ENCODE assay signal across 8 mouse cellular contexts in genomic region chr5:92082821-92083401, GRCm38 (mm10). TPM values are rescaled to one million over a fixed set of nuclear protein-coding genes. Genes with fewer than 3 reads are reported as not detected.
DNase-seq lines count a peak whose midpoint lies in the region; ATAC-seq and TF ChIP-seq lines count a peak whose summit lies in the region.

No protein-coding gene starts in this region.

- no peak for TF ChIP-seq CTCF in liver, adult 2 months (IDR thresholded peaks at IDR 0.05; ENCODE audit: low read depth, low read length)

- peak overlapping the region; percentile 77 for H3K4me2 ChIP-seq in neural tube, embryonic 11.5 days (ENCODE audit: low read depth)
- H3K4me2 ChIP-seq in stomach, embryonic 14.5 days (replicated peaks; ENCODE audit: low read depth, low read length), result peak overlapping the region; percentile 65

- under 1% methylated on average over 54 of the region's 55 CpGs for WGBS in neural tube, embryonic 11.5 days
- WGBS in liver, adult 2 months, result under 1% methylated on average over 55 of the region's 55 CpGs
- under 1% methylated on average over 48 of the region's 55 CpGs for WGBS in stomach, embryonic 14.5 days

- H3K79me2 ChIP-seq in liver, adult 2 months (ENCODE audit: control insufficient read depth, insufficient read depth, low read length), result peaks cover 25% of the 10 kb centered on the region; the same call in 1 of the 2 replicates

- peak; percentile 62 for ATAC-seq in neural tube, embryonic 11.5 days (ENCODE audit: insufficient read depth, low FRiP score, low TSS enrichment)
- peak; percentile 1; the same call in 1 of the 2 replicates for ATAC-seq in stomach, embryonic 14.5 days (ENCODE audit: insufficient number of reproducible peaks, insufficient read depth, low FRiP score, low read depth)

- TF ChIP-seq POLR2A in liver, adult 2 months (IDR thresholded peaks at IDR 0.05; ENCODE audit: extremely low read depth, insufficient read depth, low read length), result no peak

- H3K4me1 ChIP-seq in neural tube, embryonic 11.5 days (ENCODE audit: control insufficient read depth, insufficient read depth, low read length), result peaks cover 14% of the 10 kb centered on the region
- H3K4me1 ChIP-seq in liver, adult 2 months (ENCODE audit: control insufficient read depth, insufficient read depth, low read length), result peaks cover 28% of the 10 kb centered on the region
- peaks cover 11% of the 10 kb centered on the region for H3K4me1 ChIP-seq in stomach, embryonic 14.5 days (ENCODE audit: control insufficient read depth, insufficient read depth, low read length)

- H3K27me3 ChIP-seq in neural tube, embryonic 11.5 days (ENCODE audit: control insufficient read depth, insufficient read depth, low read length), result no peaks in the 10 kb centered on the region
- no peaks in the 10 kb centered on the region for H3K27me3 ChIP-seq in liver, adult 2 months (ENCODE audit: control insufficient read depth, insufficient read depth, low read length)
- no peaks in the 10 kb centered on the region for H3K27me3 ChIP-seq in stomach, embryonic 14.5 days (ENCODE audit: control insufficient read depth, insufficient read depth, low read length)

- H3K27ac ChIP-seq in neural tube, embryonic 11.5 days (ENCODE audit: low read depth, low read length), result peak overlapping the region; percentile 99
- peak overlapping the region; percentile 70 for H3K27ac ChIP-seq in liver, adult 2 months (replicated peaks; ENCODE audit: insufficient read depth, low read depth, low read length)
- H3K27ac ChIP-seq in stomach, embryonic 14.5 days (ENCODE audit: low read length), result peak overlapping the region; percentile 95

- DNase-seq in neural tube, embryonic 11.5 days (ENCODE audit: low spot score), result no peak
- DNase-seq in neural tube, embryonic 10.5 days (ENCODE audit: extremely low spot score, low spot score), result no peak
- DNase-seq in embryo, embryonic 10.5 days (ENCODE audit: low spot score), result peak; percentile 71
- DNase-seq in gastrocnemius, postnatal 4 days (ENCODE audit: low spot score in 2 of 2), result peak; percentile 48 to 72
- DNase-seq in kidney, adult 11 months, result peak; percentile 49
- peak; percentile 46 for DNase-seq in liver, adult 2 months (ENCODE audit: extremely low read depth, low read depth, low spot score)
- peak; percentile 17 to 44 for DNase-seq in monocyte, adult 2 months (ENCODE audit: low read depth in 1 of 2, low spot score in 2 of 2)

- H3K4me3 ChIP-seq in neural tube, embryonic 11.5 days (ENCODE audit: low read depth, low read length), result peak overlapping the region; percentile 94
- peak overlapping the region; percentile 77 for H3K4me3 ChIP-seq in liver, adult 2 months (ENCODE audit: insufficient read depth, low read depth, low read length)
- H3K4me3 ChIP-seq in stomach, embryonic 14.5 days (ENCODE audit: low read depth, low read length), result peak overlapping the region; percentile 82

- H3K9me3 ChIP-seq in neural tube, embryonic 11.5 days (ENCODE audit: control insufficient read depth, low read length), result no peaks in the 10 kb centered on the region
- no peaks in the 10 kb centered on the region for H3K9me3 ChIP-seq in stomach, embryonic 14.5 days (ENCODE audit: control insufficient read depth, low read depth, low read length)

- no peaks in the 10 kb centered on the region for H3K36me3 ChIP-seq in neural tube, embryonic 11.5 days (ENCODE audit: control insufficient read depth, insufficient read depth, low read length)
- no peaks in the 10 kb centered on the region for H3K36me3 ChIP-seq in liver, adult 2 months (ENCODE audit: control insufficient read depth, insufficient read depth, low read length)
- H3K36me3 ChIP-seq in stomach, embryonic 14.5 days (ENCODE audit: control insufficient read depth, insufficient read depth, low read length), result no peaks in the 10 kb centered on the region; the same call in 1 of the 2 replicates

- H3K9ac ChIP-seq in neural tube, embryonic 11.5 days (ENCODE audit: low read length), result peak overlapping the region; percentile 96
- peak overlapping the region; percentile 84 for H3K9ac ChIP-seq in liver, adult 2 months (ENCODE audit: low read depth, low read length)
- H3K9ac ChIP-seq in stomach, embryonic 14.5 days (replicated peaks; ENCODE audit: low read depth, low read length), result peak overlapping the region; percentile 79

RNA-seq across cellular contexts. Expression of gene G3bp2, which starts 0.6 kb away (rescaled TPM):
- 301 and 308 TPM in 2 replicates for polyA plus RNA-seq in neural tube, embryonic 11.5 days (2014; fragmentation: Nextera tagmentation; extraction: Ambion mirVana)
- 10 to 100 TPM; 68.6 to 70.1 TPM for total RNA-seq in gastrocnemius, postnatal 4 days (2021)
- 29.5 and 37.3 TPM in 2 replicates for total RNA-seq in liver, adult 2 months (2014; rRNA removed)
- polyA plus RNA-seq in liver, adult 2 months (2012; rRNA removed), result 11.3 and 12.1 TPM in 2 replicates
- 205 and 218 TPM in 2 replicates for polyA plus RNA-seq in stomach, embryonic 14.5 days (2014; fragmentation: Nextera tagmentation; extraction: Ambion mirVana)

RNA-seq across cellular contexts. Expression of gene Cdkl2, which starts 39.2 kb away (rescaled TPM):
- 0.93 TPM in 2 replicates for polyA plus RNA-seq in neural tube, embryonic 11.5 days (2014; fragmentation: Nextera tagmentation; extraction: Ambion mirVana)
- 1 to 10 TPM; 2.9 to 3.4 TPM for total RNA-seq in gastrocnemius, postnatal 4 days (2021)
- total RNA-seq in liver, adult 2 months (2014; rRNA removed), result 2.9 and 3.7 TPM in 2 replicates
- polyA plus RNA-seq in liver, adult 2 months (2012; rRNA removed), result 0.66 and 0.69 TPM in 2 replicates
- 4.3 and 5.0 TPM in 2 replicates for polyA plus RNA-seq in stomach, embryonic 14.5 days (2014; fragmentation: Nextera tagmentation; extraction: Ambion mirVana)

RNA-seq across cellular contexts. Expression of gene Uso1, which starts 54.8 kb away (rescaled TPM):
- polyA plus RNA-seq in neural tube, embryonic 11.5 days (2014; fragmentation: Nextera tagmentation; extraction: Ambion mirVana), result 26.9 and 28.1 TPM in 2 replicates
- 10 to 100 TPM; 75.5 to 85.8 TPM for total RNA-seq in gastrocnemius, postnatal 4 days (2021)
- total RNA-seq in liver, adult 2 months (2014; rRNA removed), result 44.7 and 46.6 TPM in 2 replicates
- polyA plus RNA-seq in liver, adult 2 months (2012; rRNA removed), result 20.4 and 22.2 TPM in 2 replicates
- polyA plus RNA-seq in stomach, embryonic 14.5 days (2014; fragmentation: Nextera tagmentation; extraction: Ambion mirVana), result 34.7 and 35.8 TPM in 2 replicates

Comparison
In these comparisons a context has a peak if more than half of its experiments do, and no peak if none do; other contexts are left out.
1. DNase-seq: peak in embryo, embryonic 10.5 days (single experiment), gastrocnemius, postnatal 4 days (2 of 2), kidney, adult 11 months (single experiment), liver, adult 2 months (single experiment) and monocyte, adult 2 months (2 of 2); none in neural tube, embryonic 11.5 days (single experiment) and neural tube, embryonic 10.5 days (single experiment).
2. RNA of gene G3bp2, which starts 0.6 kb away (polyA plus RNA-seq): 301 to 308 TPM in neural tube, embryonic 11.5 days and 205 to 218 TPM in stomach, embryonic 14.5 days; 11.3 to 12.1 TPM in liver, adult 2 months; every median in the first group is over 10 times any median in the second.
3. Peak in every context shown above with its lines, with median percentiles within 50 percentile points of each other: H3K27ac ChIP-seq, H3K4me3 ChIP-seq and H3K9ac ChIP-seq.